ENCODE assay signal across 20 mouse cellular contexts in the genomic region with DNA sequence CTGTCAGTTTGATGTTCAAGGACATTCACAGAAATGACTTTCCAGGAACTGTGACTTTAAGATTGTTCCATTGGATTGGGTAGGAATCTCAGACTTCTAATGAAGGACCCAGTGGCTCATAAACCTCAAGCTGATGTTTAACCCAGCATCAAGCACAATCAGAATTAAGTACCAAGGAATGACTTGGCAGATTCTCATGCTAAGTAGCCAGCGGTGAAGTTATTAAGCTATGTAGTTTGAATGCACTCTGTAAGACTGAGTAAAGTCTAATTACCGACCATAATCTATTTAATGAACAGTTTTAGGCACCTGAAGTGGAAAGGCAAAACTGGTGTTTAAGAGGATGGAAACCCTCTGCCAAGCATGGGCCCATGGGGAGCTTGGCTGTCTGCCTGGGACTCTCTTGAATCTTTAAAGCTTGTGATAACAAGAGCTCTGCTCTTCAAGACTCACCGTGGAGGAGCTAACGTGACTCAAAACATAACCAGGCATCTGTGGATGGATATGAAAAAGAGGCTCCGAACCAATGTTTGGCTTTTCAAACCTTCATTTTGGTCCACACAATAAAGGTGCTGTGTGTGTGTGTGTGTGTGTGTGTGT. TPM values are rescaled to one million over a fixed set of nuclear protein-coding genes. Genes with fewer than 3 reads are reported as not detected.
DNase-seq lines count a peak whose midpoint lies in the region; ATAC-seq and TF ChIP-seq lines count a peak whose summit lies in the region.
"Had no signal": no experiment of that assay in that cellular context is flagged by ENCODE, and none has a peak within 500 bp of the region (broad histone marks: within the 10 kb centered on the region; RNA-seq: fewer than 3 reads in every experiment).

No protein-coding gene starts in this region.

- intact Hi-C loops in heart, postnatal 25 days (cut with DNase I), result no loop called here

- no peak for ATAC-seq in heart, postnatal 0 days (ENCODE audit: insufficient read depth, low read depth)
- peak; percentile 54; the same call in 1 of the 2 replicates for ATAC-seq in kidney, postnatal 0 days (replicated peaks; ENCODE audit: low FRiP score, low read depth)
- ATAC-seq in erythroblast, adult 5-6 weeks (replicated peaks; ENCODE audit: low FRiP score, poor library complexity, severe bottlenecking), result no peak
- ATAC-seq in forebrain, embryonic 14.5 days, result no peak
- ATAC-seq: forebrain, embryonic 15.5 days; midbrain, embryonic 13.5 days had no signal

- TF ChIP-seq EP300 in heart, postnatal 0 days (IDR thresholded peaks at IDR 0.05; ENCODE audit: low read depth), result no peak

- peaks cover 20% of the 10 kb centered on the region for H3K4me1 ChIP-seq in heart, postnatal 0 days (ENCODE audit: control insufficient read depth, insufficient read depth)
- 0 out of 2 replicates have a peak, but pooled peaks cover 4% of the 10 kb centered on the region for H3K4me1 ChIP-seq in kidney, postnatal 0 days (replicated peaks; ENCODE audit: insufficient read depth, low read length)
- no peaks in the 10 kb centered on the region for H3K4me1 ChIP-seq in forebrain, embryonic 14.5 days (ENCODE audit: control insufficient read depth, insufficient read depth, low read length)
- H3K4me1 ChIP-seq: forebrain, embryonic 15.5 days; hindbrain, embryonic 10.5 days; midbrain, embryonic 13.5 days; stomach, embryonic 15.5 days had no signal

- TF ChIP-seq CTCF in heart, postnatal 0 days (IDR thresholded peaks at IDR 0.05; ENCODE audit: low read depth), result no peak
- TF ChIP-seq CTCF in kidney, postnatal 0 days (IDR thresholded peaks at IDR 0.05; ENCODE audit: low read depth), result no peak

- peak; percentile 83 for DNase-seq in heart, adult 11 months
- DNase-seq in heart, postnatal 25 days (ENCODE audit: low spot score), result no peak
- peak; percentile 18 for DNase-seq in NIH3T3 (ENCODE audit: low read depth)
- peak; percentile 54 for DNase-seq in heart, postnatal 0 days (ENCODE audit: low spot score)
- DNase-seq in kidney, postnatal 0 days (ENCODE audit: low spot score), result peak; percentile 27
- DNase-seq in forebrain, embryonic 14.5 days (ENCODE audit: low spot score), result no peak
- DNase-seq in retina, embryonic 14.5 days (ENCODE audit: low spot score), result no peak
- DNase-seq: cerebellum, adult 2 months; layer of hippocampus, adult 9-11 months; liver; lung, adult 2 months; right cerebral cortex, adult 18-20 months; spleen, adult 18-20 months had no signal

- no peaks in the 10 kb centered on the region for H3K27me3 ChIP-seq in heart, postnatal 0 days (ENCODE audit: control insufficient read depth, insufficient read depth, low read length)
- H3K27me3 ChIP-seq in kidney, postnatal 0 days (ENCODE audit: insufficient read depth, low read length), result no peaks in the 10 kb centered on the region
- H3K27me3 ChIP-seq in forebrain, embryonic 14.5 days (replicated peaks; ENCODE audit: control insufficient read depth, insufficient read depth, low read length), result no peaks in the 10 kb centered on the region
- H3K27me3 ChIP-seq: forebrain, embryonic 15.5 days; stomach, embryonic 15.5 days had no signal

- H3K4me2 ChIP-seq in heart, postnatal 0 days (ENCODE audit: low read depth, low read length), result no peak overlapping the region
- no peak overlapping the region for H3K4me2 ChIP-seq in kidney, postnatal 0 days (ENCODE audit: low read length)
- no peak overlapping the region for H3K4me2 ChIP-seq in forebrain, embryonic 14.5 days (ENCODE audit: low read length)
- H3K4me2 ChIP-seq: forebrain, embryonic 15.5 days; midbrain, embryonic 13.5 days; stomach, embryonic 15.5 days had no signal

- no peak overlapping the region for H3K4me3 ChIP-seq in heart, postnatal 0 days (ENCODE audit: low read depth, low read length)
- no peak overlapping the region for H3K4me3 ChIP-seq in kidney, postnatal 0 days (replicated peaks; ENCODE audit: low read depth, low read length)
- H3K4me3 ChIP-seq in forebrain, embryonic 14.5 days (ENCODE audit: low read depth, low read length), result no peak overlapping the region
- H3K4me3 ChIP-seq: forebrain, embryonic 15.5 days; hindbrain, embryonic 10.5 days; midbrain, embryonic 13.5 days; myocyte; stomach, embryonic 15.5 days had no signal

- no peaks in the 10 kb centered on the region for H3K9me3 ChIP-seq in heart, postnatal 0 days (replicated peaks; ENCODE audit: control insufficient read depth, low read length)
- no peaks in the 10 kb centered on the region for H3K9me3 ChIP-seq in kidney, postnatal 0 days (replicated peaks; ENCODE audit: low read length)
- no peaks in the 10 kb centered on the region for H3K9me3 ChIP-seq in forebrain, embryonic 14.5 days (replicated peaks; ENCODE audit: control insufficient read depth, low read length)
- H3K9me3 ChIP-seq: forebrain, embryonic 15.5 days; midbrain, embryonic 13.5 days; stomach, embryonic 15.5 days had no signal

- 34% methylated on average over 5 of the region's 5 CpGs for WGBS in heart, postnatal 0 days
- WGBS in kidney, postnatal 0 days, result 69% methylated on average over 5 of the region's 5 CpGs
- WGBS in forebrain, embryonic 14.5 days, result 65% methylated on average over 5 of the region's 5 CpGs

- peak overlapping the region; percentile 85 for H3K27ac ChIP-seq in heart, postnatal 0 days (ENCODE audit: low read depth)
- H3K27ac ChIP-seq in kidney, postnatal 0 days, result peak overlapping the region; percentile 70; the same call in 1 of the 2 replicates
- no peak overlapping the region for H3K27ac ChIP-seq in forebrain, embryonic 14.5 days (ENCODE audit: low read depth, low read length)
- H3K27ac ChIP-seq: forebrain, embryonic 15.5 days; hindbrain, embryonic 10.5 days; midbrain, embryonic 13.5 days; stomach, embryonic 15.5 days had no signal

- no peaks in the 10 kb centered on the region for H3K36me3 ChIP-seq in heart, postnatal 0 days (replicated peaks; ENCODE audit: control insufficient read depth, insufficient read depth, low read length)
- H3K36me3 ChIP-seq in kidney, postnatal 0 days (ENCODE audit: insufficient read depth, low read length), result no peaks in the 10 kb centered on the region
- H3K36me3 ChIP-seq in forebrain, embryonic 14.5 days (ENCODE audit: control insufficient read depth, insufficient read depth, low read length), result no peaks in the 10 kb centered on the region
- H3K36me3 ChIP-seq: forebrain, embryonic 15.5 days; hindbrain, embryonic 10.5 days; midbrain, embryonic 13.5 days; stomach, embryonic 15.5 days had no signal

- H3K9ac ChIP-seq in heart, postnatal 0 days (replicated peaks; ENCODE audit: low read depth, low read length), result no peak overlapping the region
- H3K9ac ChIP-seq in kidney, postnatal 0 days (ENCODE audit: low read depth, low read length), result no peak overlapping the region
- H3K9ac ChIP-seq in forebrain, embryonic 14.5 days (ENCODE audit: low read length), result no peak overlapping the region
- H3K9ac ChIP-seq: forebrain, embryonic 15.5 days; midbrain, embryonic 13.5 days; stomach, embryonic 15.5 days had no signal

RNA-seq across cellular contexts. Expression of gene Mfsd4b1, which starts 6.7 kb away (rescaled TPM):
- 1 to 10 TPM; 3.7 to 4.1 TPM for total RNA-seq in heart, postnatal 25 days (2021)
- total RNA-seq in heart, postnatal 0 days (2014; rRNA removed; ENCODE audit: low replicate concordance), result 0.97 and 3.8 TPM in 2 replicates
- polyA plus RNA-seq in heart, postnatal 0 days (2015; fragmentation: Nextera tagmentation; extraction: Ambion mirVana), result 2.3 and 2.4 TPM in 2 replicates
- 34.8 and 37.2 TPM in 2 replicates for polyA plus RNA-seq in kidney, postnatal 0 days (2015; fragmentation: Nextera tagmentation; extraction: Ambion mirVana)
- total RNA-seq in erythroblast, adult 5-6 weeks (2015; ENCODE audit: low replicate concordance), result 1.5 TPM in 1 of 2 replicates, not detected in the other
- total RNA-seq in erythroblast, adult 5-6 weeks (2017; ENCODE audit: low replicate concordance), result not detected in 2 replicates
- 0.35 and 0.41 TPM in 2 replicates for polyA plus RNA-seq in forebrain, embryonic 14.5 days (2014; fragmentation: Nextera tagmentation; extraction: Ambion mirVana)
- polyA plus RNA-seq: hindbrain, embryonic 10.5 days had no signal

RNA-seq across cellular contexts. Expression of gene Mfsd4b5, which starts 31.9 kb away (rescaled TPM):
- total RNA-seq in heart, postnatal 25 days (2021), result under 1 TPM; 0.34 to 0.44 TPM
- not detected in 2 replicates for total RNA-seq in heart, postnatal 0 days (2014; rRNA removed; ENCODE audit: low replicate concordance)
- 0.14 TPM in 1 of 2 replicates, not detected in the other for polyA plus RNA-seq in heart, postnatal 0 days (2015; fragmentation: Nextera tagmentation; extraction: Ambion mirVana)
- 11.8 and 13.3 TPM in 2 replicates for polyA plus RNA-seq in kidney, postnatal 0 days (2015; fragmentation: Nextera tagmentation; extraction: Ambion mirVana)
- not detected in 2 replicates for total RNA-seq in erythroblast, adult 5-6 weeks (2015; ENCODE audit: low replicate concordance)
- 0.28 and 0.34 TPM in 2 replicates for total RNA-seq in erythroblast, adult 5-6 weeks (2017; ENCODE audit: low replicate concordance)
- not detected in 2 replicates for polyA plus RNA-seq in forebrain, embryonic 14.5 days (2014; fragmentation: Nextera tagmentation; extraction: Ambion mirVana)
- polyA plus RNA-seq: forebrain, embryonic 15.5 days; hindbrain, embryonic 10.5 days; intestine, embryonic 14.5 days; midbrain, embryonic 13.5 days had no signal

RNA-seq across cellular contexts. Expression of gene Mfsd4b3, which starts 58.4 kb away (rescaled TPM):
- total RNA-seq in heart, postnatal 25 days (2021), result 1 to 10 TPM; 4.0 to 5.7 TPM
- total RNA-seq in heart, postnatal 0 days (2014; rRNA removed; ENCODE audit: low replicate concordance), result 1.1 and 4.3 TPM in 2 replicates
- 1.5 and 2.2 TPM in 2 replicates for polyA plus RNA-seq in heart, postnatal 0 days (2015; fragmentation: Nextera tagmentation; extraction: Ambion mirVana)
- 7.8 and 8.7 TPM in 2 replicates for polyA plus RNA-seq in kidney, postnatal 0 days (2015; fragmentation: Nextera tagmentation; extraction: Ambion mirVana)
- total RNA-seq in erythroblast, adult 5-6 weeks (2015; ENCODE audit: low replicate concordance), result not detected in 2 replicates
- 0.70 TPM in 1 of 2 replicates, not detected in the other for total RNA-seq in erythroblast, adult 5-6 weeks (2017; ENCODE audit: low replicate concordance)
- 0.12 and 0.15 TPM in 2 replicates for polyA plus RNA-seq in forebrain, embryonic 14.5 days (2014; fragmentation: Nextera tagmentation; extraction: Ambion mirVana)
- polyA plus RNA-seq: midbrain, embryonic 13.5 days had no signal

Comparison
In these comparisons a context has a peak if more than half of its experiments do, and no peak if none do; other contexts are left out.
1. DNase-seq: peak in heart, adult 11 months (single experiment), NIH3T3 (single experiment), heart, postnatal 0 days (single experiment) and kidney, postnatal 0 days (single experiment); none in heart, postnatal 25 days (single experiment), forebrain, embryonic 14.5 days (single experiment) and retina, embryonic 14.5 days (single experiment).